Mouse (Mus musculus): Measurements from ENCODE around the gene Adgrl4.

GRCm38 (mm10) chr3:151454985-151455701 lies 17.5 kb downstream of the Adgrl4 start:
- TF ChIP-seq CTCF (IDR thresholded peaks at IDR 0.05; ENCODE audit: low read depth, low read length) (no peak), POLR2A (IDR thresholded peaks at IDR 0.05; ENCODE audit: borderline replicate concordance, low read depth, low read length) (no peak)
